Mouse (Mus musculus) embryonic fibroblast, embryonic 13.5 days (primary cell): ENCODE data around the gene Smyd3.

Experiments used
- CTCF ChIP-seq: IDR thresholded peaks from 2 replicates; pipeline ENCODE4 v1.5.1; 2011; ENCODE audit warnings: mild to moderate bottlenecking, control low read depth, low read length, moderate library complexity, borderline replicate concordance; ENCODE audit not compliant: insufficient read depth
- POLR2A ChIP-seq: IDR thresholded peaks from 2 replicates; pipeline ENCODE4 v1.6.1; 2011; ENCODE audit warnings: low read depth, mild to moderate bottlenecking, control low read depth, low read length, moderate library complexity

DNA sequence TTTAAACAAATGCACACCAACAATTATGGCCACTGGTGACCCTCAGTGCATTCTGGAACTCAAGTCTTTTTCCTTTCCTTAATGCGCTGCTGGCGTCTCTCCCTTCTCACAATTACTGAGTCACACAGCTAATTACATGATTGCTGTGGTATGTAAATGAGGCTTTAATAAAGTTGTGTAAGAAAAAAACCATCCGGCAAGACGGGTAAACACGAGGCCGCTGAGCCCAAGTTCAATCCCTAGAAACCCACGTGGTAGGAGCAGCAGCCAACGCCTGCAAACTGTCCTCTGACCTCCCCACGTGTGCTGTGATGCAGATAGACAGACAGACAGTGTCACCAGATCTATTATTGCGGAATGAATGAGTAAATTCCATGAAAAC is 58.9 kb downstream of the Smyd3 start:
- TF ChIP-seq CTCF = no peak
- no peak for TF ChIP-seq POLR2A
